Mouse (Mus musculus) testis, adult 2 months (tissue): ENCODE data around the gene Vps25.

Experiments
- CTCF ChIP-seq: fragments of 200-500 bp; IDR thresholded peaks from 2 replicates; pipeline ENCODE4 v1.5.1; 2012; ENCODE audit warnings: low read depth, mild to moderate bottlenecking, inconsistent platforms, low read length, moderate library complexity; ENCODE audit not compliant: control insufficient read depth, insufficient read depth, insufficient replicate concordance
- POLR2A ChIP-seq: fragments of 200-500 bp; IDR thresholded peaks from 2 replicates; pipeline ENCODE4 v1.6.1; 2012; ENCODE audit warnings: low read depth, mild to moderate bottlenecking, inconsistent platforms, low read length, moderate library complexity; ENCODE audit not compliant: control insufficient read depth

DNA sequence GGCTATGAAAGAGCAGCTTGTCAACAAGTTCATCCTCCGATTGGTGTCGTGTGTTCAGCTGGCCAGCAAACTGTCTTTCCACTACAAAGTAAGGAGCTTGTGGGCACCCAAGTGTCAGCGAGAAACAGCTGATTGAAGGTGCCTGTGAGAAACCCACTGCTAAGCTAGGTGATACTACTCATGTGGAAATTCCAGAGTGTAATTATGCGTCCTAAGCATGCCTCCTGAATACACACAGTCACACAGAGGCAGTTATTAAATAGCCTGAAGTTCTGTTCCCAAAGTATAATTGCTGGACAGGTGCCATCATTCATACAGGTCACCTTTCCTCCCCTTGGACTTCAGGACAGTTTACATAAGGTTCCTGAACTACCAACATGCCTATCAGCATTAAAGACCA is 30.3 kb downstream of the Vps25 start:
- no peak for TF ChIP-seq CTCF
- TF ChIP-seq POLR2A: no peak
